Mouse (Mus musculus) liver, postnatal 0 days (tissue): ENCODE measurements around the gene Sema3a.

Experiments used
- CTCF ChIP-seq: sonication (generic); IDR thresholded peaks from 2 replicates; pipeline ENCODE4 v1.5.1; 2016; ENCODE audit warnings: antibody characterized with exemption, low read depth
- EP300 ChIP-seq: IDR thresholded peaks from 2 replicates; pipeline ENCODE4 v1.6.1; 2016; ENCODE audit warnings: antibody characterized with exemption, low read depth, mild to moderate bottlenecking

GRCm38 (mm10) chr5:13197886-13198285 is 72.7 kb downstream of the Sema3a start:
- TF ChIP-seq CTCF (no peak), EP300 (no peak)
